Mouse (Mus musculus): ENCODE results near the gene H3f3b. TPM values are rescaled to one million over a fixed set of nuclear protein-coding genes. Genes with fewer than 3 reads are reported as not detected.
"Not testable (repeated sequence)": the region's sequence is repeated elsewhere in the genome, so short reads cannot be mapped to it uniquely, and the experiment has no call there.

H3f3b gene
- total RNA-seq, 2 experiments from 2014 or later = 510 to 587 TPM

GRCm38 (mm10) chr11:116049610-116050009 lies 21.8 kb upstream of the H3f3b start:
- DNase-seq = no peak
- intact Hi-C loops (cut with DNase I) = no loop called here

GRCm38 (mm10) chr11:116045173-116045572 lies 17.4 kb upstream of the H3f3b start:
- intact Hi-C loops (cut with DNase I) = no loop called here
- DNase-seq = no peak

- DNase-seq = no peak
- intact Hi-C loops (cut with DNase I) = no loop called here
Measured at GRCm38 (mm10) chr11:116043286-116043685, 15.5 kb upstream of the H3f3b start.

GRCm38 (mm10) chr11:116042372-116043138 lies 14.8 kb upstream of the H3f3b start:
- intact Hi-C loops (cut with DNase I) = no loop called here
- DNase-seq = no peak

GRCm38 (mm10) chr11:116041833-116042232 lies 14.1 kb upstream of the H3f3b start:
- no peak for DNase-seq
- intact Hi-C loops (cut with DNase I) = no loop called here

- DNase-seq = no peak
- intact Hi-C loops (cut with DNase I) = no loop called here
Measured at GRCm38 (mm10) chr11:116040593-116040992, 12.8 kb upstream of the H3f3b start.

- intact Hi-C loops (cut with DNase I) = loop anchor here (10.0 kb wide), 1 partner anchor 87 kb away; the partner anchor contains the start of gene Trim47
- no peak for DNase-seq
Measured at GRCm38 (mm10) chr11:116037826-116038225, 10.1 kb upstream of the H3f3b start.

- intact Hi-C loops (cut with DNase I) = loop anchor here (10.0 kb wide), 1 partner anchor 88 kb away; the partner anchor contains the start of gene Trim47
- no peak for DNase-seq
Measured at GRCm38 (mm10) chr11:116036671-116037070, 8.9 kb upstream of the H3f3b start.

- intact Hi-C loops (cut with DNase I) = loop anchor here (10.0 kb wide), 1 partner anchor 90 kb away; the partner anchor contains the start of gene Trim47
- DNase-seq = no peak
Measured at GRCm38 (mm10) chr11:116034584-116034983, 6.8 kb upstream of the H3f3b start.

GRCm38 (mm10) chr11:116030898-116031845 lies 3.4 kb upstream of the H3f3b start:
- intact Hi-C loops (cut with DNase I) = loop anchor here (10.0 kb wide), 1 partner anchor 94 kb away; the partner anchor contains the start of gene Trim47
- no peak for DNase-seq

- intact Hi-C loops (cut with DNase I) = loop anchor here (10.0 kb wide), 1 partner anchor 95 kb away; the partner anchor contains the start of gene Trim47
- DNase-seq = peak; percentile 99
Measured at GRCm38 (mm10) chr11:116030088-116030897, 2.5 kb upstream of the H3f3b start, which contains the start of gene Unk. Unk (plus strand) TSS chr11:116030322.

GRCm38 (mm10) chr11:116029086-116029865 lies 1.5 kb upstream of the H3f3b start:
- intact Hi-C loops (cut with DNase I) = no loop called here
- DNase-seq = no peak

GRCm38 (mm10) chr11:116028177-116028865 lies 559 bp upstream of the H3f3b start:
- no peak for DNase-seq
- intact Hi-C loops (cut with DNase I) = no loop called here

- intact Hi-C loops (cut with DNase I) = no loop called here
- no peak for DNase-seq
Measured at GRCm38 (mm10) chr11:116025056-116025845, 2.5 kb downstream of the H3f3b start.

GRCm38 (mm10) chr11:116024356-116024808 lies 3.4 kb downstream of the H3f3b start:
- intact Hi-C loops (cut with DNase I) = no loop called here
- peak; percentile 96 for DNase-seq

- intact Hi-C loops (cut with DNase I) = no loop called here
- DNase-seq = peak; percentile 81
Measured at GRCm38 (mm10) chr11:116023771-116024355, 3.9 kb downstream of the H3f3b start.

GRCm38 (mm10) chr11:116023074-116023770 lies 4.5 kb downstream of the H3f3b start:
- intact Hi-C loops (cut with DNase I); DNase-seq: not testable (repeated sequence)

All from left cerebral cortex, postnatal 4 days (tissue).